Mouse (Mus musculus): ENCODE results near the gene Kcnh1.

GRCm38 (mm10) chr1:192291286-192291685 lies 100.7 kb downstream of the Kcnh1 start:
- TF ChIP-seq CTCF (IDR thresholded peaks at IDR 0.05; ENCODE audit: low read depth) (no peak), EP300 (IDR thresholded peaks at IDR 0.05; ENCODE audit: low read depth) (no peak)

All from liver, postnatal 0 days (tissue).